ENCODE assay signal across 8 mouse cellular contexts in genomic region chr11:75431307-75431706, GRCm38 (mm10). TPM values are rescaled to one million over a fixed set of nuclear protein-coding genes. Genes with fewer than 3 reads are reported as not detected.
A peak's percentile ranks its signal among the peaks of the same experiment; 100 is the strongest.
DNase-seq lines count a peak whose midpoint lies in the region; ATAC-seq and TF ChIP-seq lines count a peak whose summit lies in the region.

No protein-coding gene starts in this region.

- peak; percentile 39; the same call in 1 of the 2 replicates for ATAC-seq in forebrain, embryonic 12.5 days (ENCODE audit: low FRiP score)
- no peak for ATAC-seq in forebrain, embryonic 11.5 days (replicated peaks; ENCODE audit: low FRiP score)
- peak; percentile 49; the same call in 1 of the 2 replicates for ATAC-seq in cerebellum, adult (ENCODE audit: insufficient number of reproducible peaks, low FRiP score, low TSS enrichment)

- intact Hi-C loops in left cerebral cortex, postnatal 10 days (cut with DNase I) = no loop called here

- no peak overlapping the region for H3K9ac ChIP-seq in forebrain, embryonic 12.5 days
- H3K9ac ChIP-seq in forebrain, embryonic 11.5 days (ENCODE audit: low read length) = no peak overlapping the region

- no peak for TF ChIP-seq POLR2A in lung, adult 2 months (IDR thresholded peaks at IDR 0.05; ENCODE audit: borderline replicate concordance, extremely low read depth, low read depth, low read length)

- no peaks in the 10 kb centered on the region for H3K4me1 ChIP-seq in forebrain, embryonic 12.5 days
- no peaks in the 10 kb centered on the region for H3K4me1 ChIP-seq in forebrain, embryonic 11.5 days (replicated peaks; ENCODE audit: control insufficient read depth, insufficient read depth, low read length)
- no peaks in the 10 kb centered on the region for H3K4me1 ChIP-seq in lung, adult 2 months (ENCODE audit: control insufficient read depth, insufficient read depth, low read length)

- H3K27ac ChIP-seq in forebrain, embryonic 12.5 days = no peak overlapping the region
- no peak overlapping the region for H3K27ac ChIP-seq in forebrain, embryonic 11.5 days (ENCODE audit: low read depth, low read length)

- no peaks in the 10 kb centered on the region for H3K36me3 ChIP-seq in forebrain, embryonic 12.5 days (replicated peaks)
- no peaks in the 10 kb centered on the region for H3K36me3 ChIP-seq in forebrain, embryonic 11.5 days (ENCODE audit: control insufficient read depth, insufficient read depth, low read length)

- no peak for TF ChIP-seq CTCF in lung, adult 2 months (IDR thresholded peaks at IDR 0.05; ENCODE audit: insufficient read depth, low read length)

- H3K4me2 ChIP-seq in forebrain, embryonic 12.5 days = no peak overlapping the region
- no peak overlapping the region for H3K4me2 ChIP-seq in forebrain, embryonic 11.5 days (ENCODE audit: low read depth, low read length, severe bottlenecking)

- H3K27me3 ChIP-seq in forebrain, embryonic 12.5 days = no peaks in the 10 kb centered on the region
- no peaks in the 10 kb centered on the region for H3K27me3 ChIP-seq in forebrain, embryonic 11.5 days (ENCODE audit: control insufficient read depth, insufficient read depth, low read length)

- H3K9me3 ChIP-seq in forebrain, embryonic 12.5 days = peaks cover 5% of the 10 kb centered on the region; the same call in 1 of the 2 replicates
- H3K9me3 ChIP-seq in forebrain, embryonic 11.5 days (ENCODE audit: control insufficient read depth, low read length) = peaks cover 4% of the 10 kb centered on the region; the same call in 1 of the 2 replicates

- DNase-seq in forebrain, embryonic 11.5 days (ENCODE audit: low spot score) = no peak
- DNase-seq in frontal cortex, postnatal 36 days (ENCODE audit: low spot score in 2 of 2) = peak; percentile 54 to 74
- peak; percentile 81 to 82 for DNase-seq in left cerebral cortex, postnatal 10 days (ENCODE audit: extremely low spot score in 1 of 2, low spot score in 2 of 2)
- DNase-seq in adipocyte (ENCODE audit: low spot score) = no peak
- DNase-seq in lung, adult 2 months = no peak
- DNase-seq in ovary, postnatal 36 days (ENCODE audit: low spot score) = no peak

- 74% methylated on average over 11 of the region's 11 CpGs for WGBS in forebrain, embryonic 12.5 days
- WGBS in forebrain, embryonic 11.5 days = 90% methylated on average over 11 of the region's 11 CpGs
- 77% methylated on average over 11 of the region's 11 CpGs for WGBS in lung, adult 2 months

- no peak overlapping the region for H3K4me3 ChIP-seq in forebrain, embryonic 12.5 days (replicated peaks)
- no peak overlapping the region for H3K4me3 ChIP-seq in forebrain, embryonic 11.5 days (ENCODE audit: low read depth, low read length)
- H3K4me3 ChIP-seq in lung, adult 2 months (replicated peaks; ENCODE audit: extremely low read depth, low read depth, low read length) = no peak overlapping the region

RNA-seq across cellular contexts. Expression of gene Serpinf2, which starts 8.1 kb away (rescaled TPM):
- not detected in 2 replicates for polyA plus RNA-seq in forebrain, embryonic 12.5 days (2016; fragmentation: Nextera tagmentation; extraction: Ambion mirVana)
- not detected in 2 replicates for polyA plus RNA-seq in forebrain, embryonic 11.5 days (2014; fragmentation: Nextera tagmentation; extraction: Ambion mirVana)
- not detected for total RNA-seq in left cerebral cortex, postnatal 10 days (2021)
- polyA plus RNA-seq in lung, adult 2 months (2012; rRNA removed) = 0.60 and 0.82 TPM in 2 replicates

RNA-seq across cellular contexts. Expression of gene Serpinf1, which starts 8.8 kb away (rescaled TPM):
- polyA plus RNA-seq in forebrain, embryonic 12.5 days (2016; fragmentation: Nextera tagmentation; extraction: Ambion mirVana) = 35.8 and 44.7 TPM in 2 replicates
- polyA plus RNA-seq in forebrain, embryonic 11.5 days (2014; fragmentation: Nextera tagmentation; extraction: Ambion mirVana) = 53.6 and 69.3 TPM in 2 replicates
- total RNA-seq in left cerebral cortex, postnatal 10 days (2021) = 10 to 100 TPM; 14.7 to 18.2 TPM
- polyA plus RNA-seq in lung, adult 2 months (2012; rRNA removed) = 96.0 and 110 TPM in 2 replicates

RNA-seq across cellular contexts. Expression of gene Wdr81, which starts 23.2 kb away (rescaled TPM):
- polyA plus RNA-seq in forebrain, embryonic 12.5 days (2016; fragmentation: Nextera tagmentation; extraction: Ambion mirVana) = 7.2 and 8.7 TPM in 2 replicates
- 6.3 and 6.5 TPM in 2 replicates for polyA plus RNA-seq in forebrain, embryonic 11.5 days (2014; fragmentation: Nextera tagmentation; extraction: Ambion mirVana)
- total RNA-seq in left cerebral cortex, postnatal 10 days (2021) = 10 to 100 TPM; 17.3 to 18.1 TPM
- polyA plus RNA-seq in lung, adult 2 months (2012; rRNA removed) = 27.9 and 29.9 TPM in 2 replicates

RNA-seq across cellular contexts. Expression of gene Tlcd2, which starts 30.2 kb away (rescaled TPM):
- 4.9 and 7.1 TPM in 2 replicates for polyA plus RNA-seq in forebrain, embryonic 12.5 days (2016; fragmentation: Nextera tagmentation; extraction: Ambion mirVana)
- polyA plus RNA-seq in forebrain, embryonic 11.5 days (2014; fragmentation: Nextera tagmentation; extraction: Ambion mirVana) = 9.5 TPM in 2 replicates
- total RNA-seq in left cerebral cortex, postnatal 10 days (2021) = 1 to 10 TPM in 1 of 2 experiments, under 1 TPM in 1; 0.67 to 1.1 TPM
- polyA plus RNA-seq in lung, adult 2 months (2012; rRNA removed) = 15.3 and 29.6 TPM in 2 replicates

RNA-seq across cellular contexts. Expression of gene Prpf8, which starts 55.3 kb away (rescaled TPM):
- polyA plus RNA-seq in forebrain, embryonic 12.5 days (2016; fragmentation: Nextera tagmentation; extraction: Ambion mirVana) = 87.9 and 92.6 TPM in 2 replicates
- 133 TPM in 2 replicates for polyA plus RNA-seq in forebrain, embryonic 11.5 days (2014; fragmentation: Nextera tagmentation; extraction: Ambion mirVana)
- 100 to 1,000 TPM; 117 to 121 TPM for total RNA-seq in left cerebral cortex, postnatal 10 days (2021)
- polyA plus RNA-seq in lung, adult 2 months (2012; rRNA removed) = 67.9 and 90.2 TPM in 2 replicates

Comparison
In these comparisons a context has a peak if more than half of its experiments do, and no peak if none do; other contexts are left out.
1. DNase-seq: peak in frontal cortex, postnatal 36 days (2 of 2) and left cerebral cortex, postnatal 10 days (2 of 2); none in forebrain, embryonic 11.5 days (single experiment), adipocyte (single experiment), lung, adult 2 months (single experiment) and ovary, postnatal 36 days (single experiment).